Mouse (Mus musculus) T-helper 17 cell (primary cell): ENCODE measurements around the gene Slc25a48.

Source experiments
- in situ Hi-C, 2 experiments: fragments of 300-600 bp; cut with MboI, MseI; formaldehyde crosslinking; loops; 1 replicate in 1 of 2; 2 replicates in 1 of 2; pipeline ENCODE4 v1.15.1; 2025; ENCODE audit warnings: high pct_unique_total_duplicates in 2 of 2

Gene Slc25a48

GRCm38 (mm10) chr13:56501866-56502420, 63.8 kb downstream of the Slc25a48 start:
- in situ Hi-C loops: no loop called here

GRCm38 (mm10) chr13:56506871-56507496, 68.8 kb downstream of the Slc25a48 start:
- in situ Hi-C loops: no loop called here

- in situ Hi-C loops: loop anchor here in 1 of 2 experiments (10.0 kb wide), 1 partner anchor 945 kb away; no protein-coding TSS in a partner anchor
These were observed 71.6 kb downstream of the Slc25a48 start for GRCm38 (mm10) chr13:56509796-56510195.

GRCm38 (mm10) chr13:56513595-56513994, 75.4 kb downstream of the Slc25a48 start:
- in situ Hi-C loops: loop anchor here in 1 of 2 experiments (10.0 kb wide), 1 partner anchor 941 kb away; no protein-coding TSS in a partner anchor

GRCm38 (mm10) chr13:56516311-56516710, 78.2 kb downstream of the Slc25a48 start:
- in situ Hi-C loops: loop anchor here in 1 of 2 experiments (10.0 kb wide), 1 partner anchor 938 kb away; no protein-coding TSS in a partner anchor

- in situ Hi-C loops: loop anchor here in 1 of 2 experiments (10.0 kb wide), 1 partner anchor 938 kb away; no protein-coding TSS in a partner anchor
These were observed 78.7 kb downstream of the Slc25a48 start for GRCm38 (mm10) chr13:56516816-56517215.

- in situ Hi-C loops: no loop called here
These were observed 84.1 kb downstream of the Slc25a48 start, which contains the start of gene Fbxl21 for GRCm38 (mm10) chr13:56522081-56522820. TSS of gene Fbxl21 (plus strand) at chr13:56522472.

GRCm38 (mm10) chr13:56522821-56523167, 84.6 kb downstream of the Slc25a48 start:
- in situ Hi-C loops: no loop called here
